Mouse (Mus musculus) liver, embryonic 16.5 days (tissue): ENCODE data around the gene Srgn. TPM values are rescaled to one million over a fixed set of nuclear protein-coding genes. Genes with fewer than 3 reads are reported as not detected.
"Not testable (repeated sequence)": the region's sequence is repeated elsewhere in the genome, so short reads cannot be mapped to it uniquely, and the experiment has no call there.

Experiments
- ATAC-seq: fragments of 200-750 bp; cut with Nextera tagmentation; 2 replicates; pipeline ENCODE4 v1.8.0; 2017; ENCODE audit warnings: low read depth, mild to moderate bottlenecking, moderate number of reproducible peaks, moderate library complexity
- H3K27ac ChIP-seq: fragments of 300-500 bp; sonication (generic); 2 replicates; pipeline ENCODE4 v1.5.1; 2014; ENCODE audit warnings: mild to moderate bottlenecking, low read length
- H3K27me3 ChIP-seq: fragments of 300-500 bp; sonication (generic); 2 replicates; pipeline ENCODE4 v1.6.1; 2014; ENCODE audit warnings: low read depth, low read length, mixed read lengths; ENCODE audit not compliant: control insufficient read depth, insufficient read depth
- H3K36me3 ChIP-seq: fragments of 300-500 bp; sonication (generic); 2 replicates; pipeline ENCODE4 v1.6.1; 2014; ENCODE audit warnings: mild to moderate bottlenecking; ENCODE audit not compliant: control insufficient read depth, insufficient read depth
- H3K4me1 ChIP-seq: fragments of 300-500 bp; sonication (generic); 2 replicates; pipeline ENCODE4 v1.6.1; 2014; ENCODE audit warnings: low read depth, low read length, mixed read lengths; ENCODE audit not compliant: control insufficient read depth
- H3K4me2 ChIP-seq: fragments of 300-500 bp; sonication (generic); 2 replicates; pipeline ENCODE4 v1.6.1; 2014; ENCODE audit warnings: low read depth, low read length, mixed read lengths
- H3K4me3 ChIP-seq: fragments of 300-500 bp; sonication (generic); 2 replicates; pipeline ENCODE4 v1.5.1; 2014; ENCODE audit warnings: low read depth, mild to moderate bottlenecking, low read length
- H3K9ac ChIP-seq: fragments of 300-500 bp; sonication (generic); 2 replicates; pipeline ENCODE4 v1.6.1; 2014; ENCODE audit warnings: low read depth, low read length
- H3K9me3 ChIP-seq: fragments of 300-500 bp; sonication (generic); replicated peaks from 2 replicates; pipeline ENCODE4 v1.6.1; 2016; ENCODE audit warnings: low read length; ENCODE audit not compliant: control insufficient read depth
- WGBS: fragments of 180-500 bp; shearing (Covaris S2); extraction: QIAGEN DNeasy Blood & Tissue Kit; methylation state at CpG from one replicate; pipeline ENCODE4 v1.1.7; 2014; ENCODE audit not compliant: insufficient replicate concordance; 5-methylcytosine and 5-hydroxymethylcytosine counted together
- polyA plus RNA-seq: library from polyadenylated mRNA; unstranded; fragments of >200 nt; fragmentation: Nextera tagmentation; extraction: Ambion mirVana; gene quantifications from 2 replicates; pipeline ENCODE4 v1.2.1, GENCODE M21; 2015

Srgn gene
- polyA plus RNA-seq, 1 experiment from 2014 or later: 62.1 TPM

- Histone ChIP-seq H3K4me3 (no peak overlapping the region), H3K4me2 (no peak overlapping the region), H3K4me1 (no peaks in the 10 kb centered on the region), H3K27me3 (no peaks in the 10 kb centered on the region), H3K27ac (no peak overlapping the region), H3K36me3 (peaks cover 7% of the 10 kb centered on the region), H3K9ac (no peak overlapping the region), H3K9me3 (no peaks in the 10 kb centered on the region)
- 54% methylated on average over 2 of the region's 2 CpGs for WGBS
- no peak for ATAC-seq
Measured at GRCm38 (mm10) chr10:62476980-62477379, 50.3 kb downstream of the Srgn start.

- Histone ChIP-seq H3K36me3 (peaks cover 7% of the 10 kb centered on the region), H3K27me3 (no peaks in the 10 kb centered on the region), H3K9me3 (no peaks in the 10 kb centered on the region), H3K4me3 (no peak overlapping the region), H3K4me1 (no peaks in the 10 kb centered on the region), H3K9ac (no peak overlapping the region), H3K4me2 (no peak overlapping the region), H3K27ac (no peak overlapping the region)
- no peak for ATAC-seq
- WGBS: 81% methylated on average over 10 of the region's 10 CpGs
Measured at GRCm38 (mm10) chr10:62474944-62475343, 52.3 kb downstream of the Srgn start.

- no peak for ATAC-seq
- Histone ChIP-seq H3K9me3 (no peaks in the 10 kb centered on the region), H3K4me1 (no peaks in the 10 kb centered on the region), H3K27me3 (no peaks in the 10 kb centered on the region), H3K27ac (no peak overlapping the region), H3K36me3 (peaks cover 5% of the 10 kb centered on the region), H3K4me3 (no peak overlapping the region), H3K4me2 (no peak overlapping the region), H3K9ac (no peak overlapping the region)
- 63% methylated on average over 5 of the region's 5 CpGs for WGBS
Measured at GRCm38 (mm10) chr10:62471105-62471504, 56.1 kb downstream of the Srgn start.

GRCm38 (mm10) chr10:62469736-62470135 is 57.5 kb downstream of the Srgn start:
- Histone ChIP-seq H3K27me3 (no peaks in the 10 kb centered on the region), H3K9me3 (no peaks in the 10 kb centered on the region), H3K36me3 (peaks cover 3% of the 10 kb centered on the region), H3K27ac (no peak overlapping the region), H3K4me3 (no peak overlapping the region), H3K4me1 (no peaks in the 10 kb centered on the region), H3K4me2 (no peak overlapping the region), H3K9ac (no peak overlapping the region)
- 80% methylated on average over 4 of the region's 4 CpGs for WGBS
- ATAC-seq: no peak

GRCm38 (mm10) chr10:62461321-62461720 is 65.9 kb downstream of the Srgn start:
- H3K9ac ChIP-seq: no peak overlapping the region
- H3K36me3 ChIP-seq: peaks cover 14% of the 10 kb centered on the region
- no peaks in the 10 kb centered on the region for H3K9me3 ChIP-seq
- H3K27ac ChIP-seq: no peak overlapping the region
- H3K27me3 ChIP-seq: no peaks in the 10 kb centered on the region
- no peaks in the 10 kb centered on the region for H3K4me1 ChIP-seq
- no peak overlapping the region for H3K4me3 ChIP-seq
- H3K4me2 ChIP-seq: no peak overlapping the region
- no peak for ATAC-seq

- Histone ChIP-seq H3K4me1 (peaks cover 16% of the 10 kb centered on the region), H3K36me3 (peaks cover 13% of the 10 kb centered on the region)
- H3K9me3 ChIP-seq, H3K27me3 ChIP-seq, H3K4me2 ChIP-seq, H3K4me3 ChIP-seq, ATAC-seq, H3K27ac ChIP-seq, H3K9ac ChIP-seq: not testable (repeated sequence)
- WGBS: 56% methylated on average over 11 of the region's 11 CpGs
Measured at GRCm38 (mm10) chr10:62452001-62452400, 75.2 kb downstream of the Srgn start.

- H3K4me3 ChIP-seq: peak overlapping the region; percentile 86
- ATAC-seq: peak; percentile 7; the same call in 1 of the 2 replicates
- 33% methylated on average over 18 of the region's 18 CpGs for WGBS
Measured at GRCm38 (mm10) chr10:62450280-62450640, 77.0 kb downstream of the Srgn start.

GRCm38 (mm10) chr10:62449364-62450279 is 77.6 kb downstream of the Srgn start, which contains the start of the genes 4930507D05Rik and Supv3l1:
TSS of gene 4930507D05Rik (plus strand) at chr10:62449489.
TSS of gene Supv3l1 (minus strand) at chr10:62449738.
- Histone ChIP-seq H3K9me3 (no peaks in the 10 kb centered on the region), H3K27me3 (no peaks in the 10 kb centered on the region), H3K4me3 (peak within 1 kb of the TSS; percentile 86), H3K27ac (peak within 1 kb of the TSS; percentile 78), H3K36me3 (peaks cover 3% of the 10 kb centered on the region; the same call in 1 of the 2 replicates), H3K4me1 (peaks cover 16% of the 10 kb centered on the region), H3K4me2 (peak within 1 kb of the TSS; percentile 64), H3K9ac (peak within 1 kb of the TSS; percentile 95)
- ATAC-seq: peak; percentile 89
- WGBS: under 1% methylated on average over 73 of the region's 73 CpGs

More at GRCm38 (mm10) chr10:62450280-62450640, 77.0 kb downstream of the Srgn start:
- Histone ChIP-seq H3K27ac (peak overlapping the region; percentile 78), H3K36me3 (peaks cover 2% of the 10 kb centered on the region), H3K4me2 (peak overlapping the region; percentile 64), H3K9ac (peak overlapping the region; percentile 95), H3K27me3 (no peaks in the 10 kb centered on the region), H3K9me3 (no peaks in the 10 kb centered on the region), H3K4me1 (peaks cover 16% of the 10 kb centered on the region)
